Mouse (Mus musculus): ENCODE results near the gene Slc4a4. TPM values are rescaled to one million over a fixed set of nuclear protein-coding genes. Genes with fewer than 3 reads are reported as not detected.

The Slc4a4 gene
- polyA plus RNA-seq (2021; fragmentation: Nextera tagmentation) = 23.0 and 44.5 TPM in 2 replicates
- long read RNA-seq, experiment 1, partial matches to known transcripts = 49 of 61 reads
- long read RNA-seq, experiment 1, other reads (novel, unspliced or antisense) = 12 of 61 reads
- long read RNA-seq, experiment 2, partial matches to known transcripts = 32 of 67 reads
- long read RNA-seq, experiment 2, other reads (novel, unspliced or antisense) = 35 of 67 reads

DNA sequence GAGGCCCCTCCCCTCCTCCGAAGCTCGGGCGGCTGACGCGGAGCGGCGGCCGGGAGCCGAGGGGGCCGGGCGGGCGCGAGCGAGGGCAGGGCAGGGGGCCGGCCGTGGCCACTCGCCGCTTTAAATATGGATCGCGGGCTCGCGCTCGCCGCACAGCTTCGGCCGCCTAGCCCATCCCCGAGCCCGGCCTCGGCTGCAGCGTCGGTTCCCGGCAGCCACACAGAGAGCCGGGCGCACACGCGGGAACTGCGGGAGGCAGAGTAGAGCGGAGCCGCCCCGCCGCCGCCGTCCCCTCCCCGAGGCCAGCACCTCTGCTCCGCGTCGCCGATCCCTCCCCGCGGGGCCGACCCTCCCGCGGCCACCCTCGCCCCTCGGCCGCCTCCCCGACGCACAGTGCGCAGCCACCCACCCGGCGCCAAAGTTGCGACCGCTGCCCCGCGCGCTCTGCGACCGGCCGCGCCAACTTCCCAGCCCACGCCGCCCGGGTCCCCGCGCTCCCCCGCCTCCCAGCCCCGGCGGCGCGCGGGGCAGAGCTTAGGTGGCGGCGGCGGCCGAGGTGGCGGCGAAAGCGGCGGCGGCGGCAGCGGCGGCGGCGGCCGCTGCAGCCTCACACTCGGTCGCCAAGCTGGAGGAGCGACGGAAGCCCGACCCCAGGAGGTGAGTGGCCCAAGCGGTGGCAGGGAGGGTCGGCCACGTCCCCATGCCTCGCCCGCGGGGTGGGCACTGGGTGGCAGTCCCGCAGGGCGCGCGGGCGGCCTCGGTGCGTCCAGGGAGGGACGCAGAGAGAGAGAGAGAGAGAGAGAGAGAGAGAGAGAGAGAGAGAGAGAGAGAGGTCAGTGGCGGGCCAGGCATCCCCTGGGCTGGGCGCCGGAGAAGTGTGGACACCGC lies at the start of gene Slc4a4:
Gene Slc4a4, plus strand, starts transcription at position 151 of the 888 bp plus-strand sequence.

Other genes with a start within 250 kb of the Slc4a4 start
- gene Grsf1, start 210.6 kb upstream of the Slc4a4 start, polyA plus RNA-seq (2021; fragmentation: Nextera tagmentation) = 61.9 and 93.0 TPM in 2 replicates
- 5.0 and 6.4 TPM in 2 replicates for gene Mob1b, start 166.0 kb upstream of the Slc4a4 start, polyA plus RNA-seq (2021; fragmentation: Nextera tagmentation)
- 17.3 and 20.7 TPM in 2 replicates for gene Dck, start 121.8 kb upstream of the Slc4a4 start, polyA plus RNA-seq (2021; fragmentation: Nextera tagmentation)

Data from left cerebral cortex, adult 6 months (tissue).